Mouse (Mus musculus) cortical plate, adult 2 months (tissue): ENCODE data around the gene Gbgt1. TPM values are rescaled to one million over a fixed set of nuclear protein-coding genes. Genes with fewer than 3 reads are reported as not detected.
"Not testable (repeated sequence)": the region's sequence is repeated elsewhere in the genome, so short reads cannot be mapped to it uniquely, and the experiment has no call there.

Experiments
- H3K27ac ChIP-seq: fragments of 200-500 bp; 2 replicates; pipeline ENCODE4 v1.5.1; 2012; ENCODE audit warnings: low read length, control low read depth, inconsistent platforms; ENCODE audit not compliant: insufficient read depth
- H3K4me1 ChIP-seq: fragments of 200-500 bp; 2 replicates; pipeline ENCODE4 v1.6.1; 2011; ENCODE audit warnings: low read length; ENCODE audit not compliant: control insufficient read depth, insufficient read depth
- H3K4me3 ChIP-seq: fragments of 200-500 bp; 2 replicates; pipeline ENCODE4 v1.5.1; 2011; ENCODE audit warnings: mild to moderate bottlenecking, low read length, control low read depth; ENCODE audit not compliant: insufficient read depth
- CTCF ChIP-seq: fragments of 200-500 bp; IDR thresholded peaks from 2 replicates; pipeline ENCODE4 v1.5.1; 2011; ENCODE audit warnings: mild to moderate bottlenecking, control low read depth, low read length; ENCODE audit not compliant: insufficient read depth; ENCODE audit errors: extremely low read depth
- POLR2A ChIP-seq: fragments of 200-500 bp; IDR thresholded peaks from 2 replicates; pipeline ENCODE4 v1.6.1; 2011; ENCODE audit warnings: mild to moderate bottlenecking, low read length, control low read depth; ENCODE audit not compliant: insufficient read depth; ENCODE audit errors: extremely low read depth
- polyA plus RNA-seq: library from polyadenylated mRNA; depleted of rRNA; stranded (reverse); fragments of >200 nt; gene quantifications from 2 replicates; pipeline ENCODE4 v1.2.3, GENCODE M21; 2012

Gbgt1 gene
- polyA plus RNA-seq, 1 experiment: 2.0 TPM

GRCm38 (mm10) chr2:28498431-28498830 is 1.7 kb downstream of the Gbgt1 start:
- H3K4me1 ChIP-seq: no peaks in the 10 kb centered on the region
- no peak for TF ChIP-seq CTCF
- no peak for TF ChIP-seq POLR2A
- H3K27ac ChIP-seq: no peak overlapping the region
- no peak overlapping the region for H3K4me3 ChIP-seq

DNA sequence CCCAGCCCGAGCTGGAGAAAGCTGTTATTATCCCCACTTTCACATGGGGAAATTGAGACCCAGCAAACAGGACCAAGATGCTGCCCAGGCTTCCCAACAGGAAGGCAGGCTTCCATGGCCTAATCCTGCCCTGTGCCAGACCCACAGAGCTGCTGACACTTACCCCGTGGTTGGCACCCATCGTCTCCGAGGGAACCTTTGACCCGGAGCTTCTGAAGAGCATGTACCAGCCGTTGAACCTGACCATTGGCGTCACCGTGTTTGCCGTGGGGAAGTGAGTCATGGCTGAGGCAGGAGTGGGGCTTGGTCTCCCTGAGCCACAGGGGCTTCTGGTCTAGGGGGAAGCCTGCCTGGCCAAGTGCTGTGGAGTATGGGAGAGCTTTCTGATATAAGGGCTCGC is 6.3 kb downstream of the Gbgt1 start:
- TF ChIP-seq POLR2A (no peak), CTCF (no peak)
- H3K4me1 ChIP-seq: no peaks in the 10 kb centered on the region
- H3K27ac ChIP-seq: no peak overlapping the region
- H3K4me3 ChIP-seq: no peak overlapping the region

- H3K4me1 ChIP-seq: no peaks in the 10 kb centered on the region
- no peak overlapping the region for H3K27ac ChIP-seq
- no peak overlapping the region for H3K4me3 ChIP-seq
- no peak for TF ChIP-seq CTCF
- TF ChIP-seq POLR2A: no peak
These were observed 8.0 kb downstream of the Gbgt1 start for GRCm38 (mm10) chr2:28504676-28505075.

GRCm38 (mm10) chr2:28505795-28506194 is 9.1 kb downstream of the Gbgt1 start, which contains the start of gene Gm10134:
Gm10134 (plus strand) TSS chr2:28506095.
- no peak for TF ChIP-seq CTCF
- TF ChIP-seq POLR2A: no peak
- H3K4me1 ChIP-seq: no peaks in the 10 kb centered on the region
- H3K27ac ChIP-seq: no peak within 1 kb of the TSS
- no peak within 1 kb of the TSS for H3K4me3 ChIP-seq

DNA sequence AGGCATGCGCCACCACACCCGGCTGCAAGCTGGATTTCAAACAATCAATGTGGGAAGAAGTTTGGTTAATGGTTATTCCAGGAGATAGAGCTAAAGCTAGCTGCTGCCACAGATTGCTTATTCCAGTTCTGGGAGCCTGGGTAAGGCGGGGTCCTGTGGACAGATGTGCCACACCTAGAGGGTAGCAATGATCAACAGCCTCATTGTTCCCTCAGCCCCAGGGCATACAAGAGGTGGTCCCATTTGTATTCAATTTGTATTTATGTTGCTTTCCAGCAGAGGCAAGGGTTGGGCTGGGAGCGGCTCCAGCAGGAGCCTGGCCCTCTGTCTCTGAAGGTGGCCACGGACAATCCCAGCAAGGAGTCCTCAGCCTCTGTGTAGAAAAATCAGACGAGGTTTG is 9.6 kb downstream of the Gbgt1 start:
- Histone ChIP-seq H3K27ac (no peak overlapping the region), H3K4me3 (no peak overlapping the region), H3K4me1 (no peaks in the 10 kb centered on the region)
- TF ChIP-seq CTCF: no peak

DNA sequence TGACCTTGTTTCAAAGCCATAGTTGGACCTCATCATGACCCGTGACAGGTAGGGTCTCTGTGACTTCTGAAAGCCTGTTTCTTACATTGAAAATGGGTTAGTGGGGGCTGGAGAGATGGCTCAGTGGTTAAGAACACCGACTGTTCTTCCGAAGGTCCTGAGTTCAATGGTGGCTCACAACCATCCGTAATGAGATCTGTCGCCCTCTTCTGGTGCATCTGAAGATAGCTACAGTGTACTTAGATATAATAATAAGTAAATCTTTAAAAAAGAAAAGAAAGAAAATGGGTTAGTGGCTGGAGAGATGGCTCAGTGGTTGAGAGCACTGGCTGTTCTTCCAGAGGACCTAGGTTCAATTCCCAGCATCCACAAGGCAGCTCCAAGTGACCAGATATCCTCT is 14.9 kb downstream of the Gbgt1 start:
- not testable (repeated sequence) for H3K4me3 ChIP-seq, H3K4me1 ChIP-seq, H3K27ac ChIP-seq

- H3K4me1 ChIP-seq: peaks cover 13% of the 10 kb centered on the region
- H3K4me3 ChIP-seq: peak within 1 kb of the TSS; percentile 69
- H3K27ac ChIP-seq: peak within 1 kb of the TSS; percentile 54; the same call in 1 of the 2 replicates
- TF ChIP-seq POLR2A (no peak), CTCF (peak; percentile 16; the same call in 1 of the 2 replicates)
These were observed 16.2 kb downstream of the Gbgt1 start, which contains the start of gene Ralgds for GRCm38 (mm10) chr2:28512798-28513401. Ralgds (plus strand) TSS chr2:28513125.

DNA sequence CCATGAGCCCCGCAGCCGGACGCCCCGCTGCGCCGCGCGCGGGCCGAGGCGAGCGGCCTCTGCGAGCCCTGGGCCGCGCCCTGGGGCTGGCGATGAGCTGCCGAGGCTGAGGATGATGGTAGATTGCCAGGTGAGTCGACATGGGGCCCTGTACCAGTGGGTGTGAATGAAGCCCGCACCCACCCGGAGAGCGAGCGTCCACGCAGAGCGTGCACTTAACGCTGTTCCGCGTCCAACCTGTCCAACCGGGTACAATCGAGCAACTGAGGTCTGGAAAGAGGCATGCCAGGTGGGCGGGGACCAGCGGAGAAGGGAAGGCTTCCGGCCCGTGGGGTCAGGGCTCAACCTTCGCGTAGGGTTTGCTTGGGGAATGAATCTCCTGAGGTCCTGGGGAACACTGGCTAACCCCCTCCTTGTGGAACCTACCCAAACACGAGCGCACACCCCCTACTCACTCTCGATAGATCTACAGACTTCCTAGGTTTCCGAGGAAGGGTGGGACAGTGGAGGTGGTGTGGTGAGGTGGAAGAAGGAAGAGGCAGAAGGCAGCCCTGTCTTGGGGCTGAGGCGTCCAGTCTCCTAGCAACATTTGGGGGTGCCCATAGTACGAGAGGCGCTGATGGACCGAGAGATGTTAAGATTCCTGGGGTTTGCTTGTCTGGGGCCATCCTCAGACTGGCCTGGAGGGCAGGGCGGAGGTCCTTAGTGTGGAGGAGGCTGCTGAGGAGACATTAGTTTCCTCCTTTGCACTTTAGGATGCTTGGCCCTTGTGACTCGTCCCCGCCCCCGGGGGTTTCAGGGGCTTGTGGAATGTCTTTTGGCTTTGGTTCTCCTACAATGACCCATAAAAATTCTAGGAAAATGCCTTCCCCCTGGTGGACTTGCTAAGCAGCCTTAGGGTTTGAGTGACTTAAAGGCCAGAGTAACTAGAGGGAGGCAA is 17.0 kb downstream of the Gbgt1 start:
- Histone ChIP-seq H3K4me1 (peaks cover 15% of the 10 kb centered on the region), H3K4me3 (peak overlapping the region; percentile 69), H3K27ac (peak overlapping the region; percentile 54; the same call in 1 of the 2 replicates)
- TF ChIP-seq CTCF (no peak), POLR2A (no peak)

- H3K4me3 ChIP-seq: peak overlapping the region; percentile 69
- TF ChIP-seq POLR2A: no peak
- peak; percentile 89 for TF ChIP-seq CTCF
- peaks cover 18% of the 10 kb centered on the region for H3K4me1 ChIP-seq
- H3K27ac ChIP-seq: no peak overlapping the region
These were observed 17.8 kb downstream of the Gbgt1 start for GRCm38 (mm10) chr2:28514489-28514888.

DNA sequence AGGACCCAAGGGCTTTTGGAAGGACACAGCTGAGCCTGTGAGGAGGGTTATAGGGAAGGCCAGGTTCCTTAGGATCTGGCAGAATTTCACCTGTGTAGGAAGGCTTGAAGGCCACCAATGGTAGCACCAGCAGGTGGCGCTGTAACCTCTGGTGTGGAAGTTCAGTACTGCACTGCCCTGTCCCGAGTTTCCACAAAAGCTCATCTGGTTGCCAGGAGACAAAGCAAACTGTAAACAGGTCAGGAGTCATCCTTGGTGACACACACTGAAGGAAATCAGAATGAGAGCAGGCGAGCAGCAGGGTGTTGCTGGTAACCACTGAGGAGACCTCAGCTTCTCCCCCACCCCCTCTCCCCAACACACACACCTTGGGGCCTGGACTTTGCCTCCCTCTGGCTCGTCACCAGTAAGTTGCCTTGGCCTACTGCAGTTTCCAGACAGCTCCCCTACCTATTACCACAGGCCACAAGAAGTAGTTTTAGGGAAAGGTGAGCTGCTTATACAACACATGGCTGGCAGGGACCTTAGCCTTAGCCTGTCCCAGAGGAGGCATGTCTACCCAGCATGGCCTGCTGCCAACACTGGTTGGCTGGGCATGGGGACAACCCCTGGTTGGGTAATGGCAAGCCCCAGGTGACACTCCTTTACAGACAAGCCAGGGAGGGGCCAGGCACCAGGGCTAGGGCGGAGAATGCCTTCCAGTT is 20.7 kb downstream of the Gbgt1 start:
- no peak overlapping the region for H3K4me3 ChIP-seq
- TF ChIP-seq CTCF (peak; percentile 74), POLR2A (no peak)
- H3K4me1 ChIP-seq: peaks cover 27% of the 10 kb centered on the region
- H3K27ac ChIP-seq: peak overlapping the region; percentile 49
